Mouse (Mus musculus) skeletal muscle tissue, adult 2 months (tissue): ENCODE data around the gene Calr4.

Experiments
- DNase-seq: peaks from one replicate; pipeline ENCODE4 v3.0.0-alpha.2; 2012; ENCODE audit warnings: low read depth, low spot score

Calr4 gene

DNA sequence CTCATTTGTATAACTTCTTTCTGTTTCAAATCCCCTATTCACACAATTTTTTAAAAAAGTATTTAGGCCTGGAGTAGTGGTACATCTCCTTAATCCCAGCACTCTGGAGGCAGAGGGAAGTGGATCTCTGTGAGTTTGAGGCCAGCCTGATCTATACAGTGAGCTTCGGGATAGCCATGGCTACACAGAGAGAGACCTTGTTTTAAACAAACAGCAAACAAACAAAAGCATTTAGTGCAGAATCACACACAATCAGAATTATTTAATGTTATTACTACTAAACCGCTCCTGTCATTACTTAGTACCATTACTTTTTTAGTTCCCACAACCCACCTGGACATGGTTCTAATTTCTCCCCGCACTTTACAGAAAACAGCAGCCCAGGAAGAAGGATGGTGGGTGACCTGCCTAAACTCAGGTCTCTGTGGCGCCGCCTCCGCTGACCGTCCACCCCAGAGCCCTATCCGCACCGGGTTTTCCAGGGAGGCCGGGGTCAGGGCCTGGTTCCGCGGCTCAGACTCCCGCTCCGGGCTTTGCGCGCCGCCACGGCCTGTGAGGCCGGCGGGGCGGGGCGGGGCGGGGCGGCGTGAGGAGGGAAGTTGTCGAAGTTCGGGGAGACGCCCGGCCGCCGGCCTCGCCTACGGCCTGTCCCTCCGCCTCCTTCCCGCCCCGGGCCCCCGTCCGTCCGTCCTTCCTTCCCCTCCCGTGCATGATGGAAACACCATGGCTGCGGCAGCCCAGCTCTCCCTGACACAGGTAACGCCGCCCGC lies 45.6 kb downstream of the Calr4 start, which contains the start of gene Eps15:
Gene Eps15, plus strand, starts transcription at position 580 of the 770 bp plus-strand sequence.
- peak; percentile 80 for DNase-seq

DNA sequence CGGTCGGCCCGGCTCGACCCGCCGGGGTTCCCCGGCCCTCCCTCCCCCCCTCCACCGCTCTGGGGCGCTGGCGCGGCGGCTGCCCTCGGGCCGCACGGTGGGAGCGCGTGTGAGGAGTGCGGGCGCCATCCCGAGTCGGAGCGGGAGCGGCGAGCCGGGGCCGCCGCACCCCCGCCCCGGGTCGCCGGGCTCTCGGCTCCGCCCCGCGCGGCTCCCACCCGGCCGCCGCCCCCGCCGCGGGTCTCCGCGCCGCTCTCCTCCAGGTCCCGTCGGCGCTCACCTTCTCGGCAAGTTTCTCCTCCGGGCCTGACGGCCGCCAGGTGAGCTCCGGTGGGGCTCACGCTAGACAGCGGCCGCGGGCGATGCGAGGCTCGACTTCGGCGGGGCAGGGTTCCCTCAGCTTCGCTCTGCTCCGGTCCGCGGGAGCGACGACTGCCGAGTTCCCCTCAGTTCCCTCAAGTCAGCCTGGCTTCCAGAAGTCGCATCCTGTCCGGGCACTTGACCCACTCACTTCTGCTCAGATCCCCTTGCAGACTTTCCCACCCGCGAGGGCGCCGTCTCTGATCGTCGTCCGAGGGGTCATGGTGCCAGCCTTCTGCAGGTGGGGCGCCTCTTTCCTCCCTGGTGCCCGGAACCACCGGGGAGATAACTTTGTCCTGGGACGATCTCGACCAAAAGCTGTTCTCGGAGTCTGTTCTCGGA lies 46.3 kb downstream of the Calr4 start:
- peak; percentile 18 for DNase-seq

DNA sequence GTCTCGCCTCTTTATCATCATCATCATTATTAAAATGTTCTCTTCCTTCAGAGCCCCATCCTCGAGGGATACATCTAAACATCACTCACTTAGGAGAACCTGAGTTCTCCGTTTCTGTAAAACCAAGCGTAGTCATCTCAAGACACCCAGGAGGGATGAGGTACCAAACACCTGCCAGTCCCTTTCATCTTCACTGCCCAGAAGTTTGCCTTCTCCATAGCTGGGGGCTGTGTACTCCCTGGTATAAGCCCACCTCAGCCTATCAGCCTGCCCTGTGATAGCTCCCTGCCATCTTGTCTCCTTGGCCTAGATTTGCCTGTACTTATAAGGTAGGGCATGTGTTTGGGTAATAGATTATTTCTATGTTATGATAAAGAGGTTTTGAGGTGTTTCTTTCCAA lies 46.9 kb downstream of the Calr4 start:
- no peak for DNase-seq

DNA sequence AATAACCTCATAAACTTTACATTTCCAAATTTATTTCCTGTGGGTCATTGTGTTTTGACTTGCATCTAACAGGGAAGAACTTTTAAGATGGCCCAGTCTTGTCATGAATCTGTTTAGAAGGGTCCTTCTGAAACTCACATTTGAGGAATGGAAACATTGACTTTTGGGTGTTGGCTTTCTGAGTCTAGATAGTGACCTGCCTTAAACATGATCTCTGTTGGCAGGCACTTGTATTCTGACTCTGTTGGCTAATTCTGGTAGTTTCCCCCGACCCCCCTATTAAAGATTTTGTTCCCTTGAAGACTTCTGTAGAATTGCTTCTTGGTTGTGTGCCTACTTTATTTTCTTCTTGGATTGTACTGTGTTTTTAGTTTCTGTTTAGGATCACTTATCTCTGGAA lies 47.7 kb downstream of the Calr4 start:
- no peak for DNase-seq

DNA sequence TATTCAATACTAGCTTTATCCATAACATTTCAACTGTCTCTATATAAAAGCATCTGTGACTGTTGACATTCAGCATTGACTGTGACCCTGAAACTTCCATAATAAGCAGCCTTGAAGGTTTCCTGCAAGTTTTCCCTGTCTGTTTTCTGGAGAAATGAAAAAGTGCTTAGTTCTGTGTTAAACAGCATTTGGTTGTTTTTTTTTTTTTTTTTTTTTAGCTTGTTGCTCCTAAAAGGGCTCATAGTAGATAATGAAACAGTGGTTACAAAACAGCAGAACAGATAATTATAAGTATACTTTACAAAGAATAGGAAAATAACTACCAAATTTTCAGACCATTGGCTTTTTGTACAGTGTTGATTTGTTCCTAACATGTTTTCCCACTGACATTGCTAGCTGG lies 60.3 kb downstream of the Calr4 start:
- DNase-seq: no peak

DNA sequence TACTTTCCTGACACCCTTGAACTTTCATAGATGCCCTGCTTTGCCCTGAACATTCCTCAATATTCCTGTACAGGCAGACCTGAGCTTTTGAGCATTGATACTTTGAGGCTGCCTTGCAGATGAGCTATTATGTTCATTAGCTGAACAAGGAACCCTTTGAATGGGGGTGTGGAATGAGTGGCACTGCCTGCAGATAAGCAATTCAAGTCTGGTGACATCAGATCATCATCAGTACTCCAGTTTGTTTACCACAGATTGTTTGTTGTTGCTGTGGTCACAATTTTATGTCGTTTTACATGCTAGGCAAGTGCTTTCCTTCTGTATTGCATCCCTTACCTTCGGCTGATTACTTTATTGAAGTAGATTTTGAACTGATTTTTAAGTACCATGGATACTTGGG lies 62.2 kb downstream of the Calr4 start:
- DNase-seq: no peak

DNA sequence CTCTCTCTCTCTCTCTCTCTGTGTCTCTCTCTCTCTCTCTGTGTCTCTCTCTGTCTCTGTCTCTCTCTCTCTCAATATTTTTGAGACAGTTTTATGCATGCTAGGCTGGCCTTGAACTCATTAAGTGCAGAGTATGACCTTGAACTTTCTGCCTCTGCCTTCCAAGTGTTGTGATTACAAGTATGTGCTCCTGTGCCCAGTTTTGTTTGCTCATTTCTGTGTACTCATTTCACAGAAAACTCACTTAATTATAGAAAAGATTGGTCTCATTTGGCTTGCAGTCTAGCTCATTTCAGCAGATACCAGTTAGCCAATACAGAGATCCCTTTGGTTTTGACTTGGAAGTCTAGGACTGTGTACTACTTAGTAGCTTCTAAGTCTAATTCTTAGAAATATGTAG lies 64.9 kb downstream of the Calr4 start:
- no peak for DNase-seq
